Mouse (Mus musculus) right cerebral cortex, postnatal 14 days (tissue): ENCODE data around the gene Lypla2.

Source experiments
- DNase-seq: peaks from one replicate; pipeline ENCODE4 v3.0.0; 2022

Lypla2 gene

DNA sequence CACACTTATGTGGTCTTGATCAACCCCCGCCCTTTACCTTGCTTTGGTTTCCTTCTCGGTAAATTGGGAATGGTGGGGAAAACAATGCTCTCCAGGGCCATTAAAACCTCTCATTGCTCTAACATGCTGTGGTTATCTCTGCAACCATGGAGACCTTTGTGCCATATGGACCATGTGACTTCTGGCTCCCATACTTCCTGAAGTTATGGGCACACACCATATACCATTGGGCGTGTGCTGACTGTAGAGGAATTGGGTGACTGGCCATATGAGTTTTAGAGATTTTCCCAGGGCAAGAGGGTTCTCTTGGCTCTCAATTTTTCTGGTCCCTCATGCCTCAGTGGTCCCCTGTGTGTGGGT lies 53.2 kb downstream of the Lypla2 start:
- no peak for DNase-seq

DNA sequence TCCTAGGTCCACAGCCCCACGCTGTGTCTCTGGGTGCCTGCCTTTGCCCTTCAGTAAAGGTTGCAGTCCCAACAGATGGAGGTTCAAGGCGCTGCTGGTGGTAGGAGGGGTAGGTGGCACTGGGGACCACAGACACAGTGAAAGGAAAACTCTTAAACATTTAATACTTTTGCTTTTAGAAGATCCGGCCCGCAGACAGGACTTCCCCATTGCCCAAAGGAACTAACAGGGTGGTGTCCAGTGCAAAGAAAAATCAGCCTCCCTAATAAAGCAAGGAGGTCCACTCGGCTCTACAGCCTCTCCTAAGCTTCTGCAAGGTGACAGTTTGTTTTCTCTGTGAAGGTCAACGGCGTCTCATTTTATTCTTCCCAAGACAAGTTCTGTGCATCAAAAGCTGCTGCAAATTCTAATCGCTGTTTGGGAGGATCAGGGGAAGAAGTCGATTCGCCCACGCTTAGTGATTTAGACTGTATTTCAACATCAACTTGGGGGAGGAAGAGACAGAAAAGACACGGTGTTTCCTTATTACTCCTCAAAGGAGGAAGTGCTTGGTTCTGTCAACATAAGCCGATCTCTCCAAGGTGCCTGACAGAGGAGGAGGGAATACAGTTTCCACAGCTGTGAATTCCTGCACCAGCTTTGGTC lies 53.7 kb downstream of the Lypla2 start:
- no peak for DNase-seq
